Mouse (Mus musculus): ENCODE results near the gene Lrrc45. TPM values are rescaled to one million over a fixed set of nuclear protein-coding genes. Genes with fewer than 3 reads are reported as not detected.
A peak's percentile ranks its signal among the peaks of the same experiment; 100 is the strongest.
"Not testable (repeated sequence)": the region's sequence is repeated elsewhere in the genome, so short reads cannot be mapped to it uniquely, and the experiment has no call there.

Gene Lrrc45
- total RNA-seq, 2 experiments from 2014 or later = 24.3 to 27.7 TPM

DNA sequence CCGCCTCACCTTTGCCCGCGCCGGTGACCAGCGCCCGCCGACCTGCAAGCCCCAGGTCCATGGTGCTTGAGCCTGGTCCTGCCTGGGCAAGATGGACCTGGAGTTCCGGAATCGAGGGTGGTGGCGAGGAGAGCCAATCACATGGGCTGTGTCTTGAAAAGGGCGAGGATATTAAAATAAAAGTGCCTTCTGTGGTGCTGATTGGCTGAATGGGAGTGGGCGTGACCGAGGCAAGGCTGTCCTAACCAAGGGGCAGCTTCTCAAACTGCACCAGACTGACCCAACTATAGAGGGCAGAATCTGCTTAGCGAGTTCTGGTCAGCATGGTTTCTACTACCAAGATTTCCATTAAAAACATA, 13.4 kb downstream of the Lrrc45 start, which contains the start of gene Dcxr:
TSS of gene Dcxr (minus strand) at position 113 of the 359 bp plus-strand sequence.
- peak; percentile 93 to 94 for DNase-seq

DNA sequence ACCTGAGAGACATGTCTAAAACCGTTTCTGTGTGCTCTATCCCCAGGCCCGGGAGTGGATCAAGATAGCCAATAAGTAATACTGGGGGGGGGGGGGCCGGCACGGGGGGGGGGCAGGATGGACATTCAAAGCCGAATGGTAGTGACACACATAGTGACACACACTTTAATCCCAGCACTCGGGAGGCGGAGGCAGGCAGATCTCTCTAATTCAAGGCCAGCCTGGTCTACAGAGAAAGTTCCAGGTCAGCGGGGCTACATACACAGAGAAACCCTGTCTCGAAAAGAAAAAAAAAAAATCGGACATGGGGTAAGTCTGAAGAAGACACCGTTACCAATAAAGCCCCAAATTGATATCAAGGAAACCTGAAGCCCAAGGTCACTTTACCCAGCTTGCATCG, 13.8 kb downstream of the Lrrc45 start:
- no peak for DNase-seq

- no peak for DNase-seq
These were observed 15.0 kb downstream of the Lrrc45 start for GRCm38 (mm10) chr11:120728530-120729240.

GRCm38 (mm10) chr11:120729432-120730050, 15.8 kb downstream of the Lrrc45 start:
- peak; percentile 59 to 67 for DNase-seq

- no peak for DNase-seq
These were observed 16.7 kb downstream of the Lrrc45 start for GRCm38 (mm10) chr11:120730331-120730870.

DNA sequence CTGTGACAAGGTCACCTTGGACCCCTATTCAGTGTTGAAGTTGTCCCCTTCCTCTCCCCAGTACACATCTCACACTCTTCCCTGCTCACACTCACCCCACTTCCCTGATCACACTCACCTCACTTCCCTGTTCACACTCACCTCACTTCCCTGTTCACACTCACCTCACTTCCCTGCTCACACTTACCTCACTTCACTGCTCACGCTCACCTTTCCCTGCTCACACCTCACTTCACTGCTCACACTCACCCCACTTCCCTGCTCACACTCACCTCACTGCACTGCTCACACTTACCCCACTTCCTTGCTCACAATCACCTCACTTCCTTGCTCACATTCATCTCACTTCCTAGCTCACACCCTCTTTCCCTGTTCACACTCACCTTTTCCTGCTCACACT, 17.7 kb downstream of the Lrrc45 start:
- DNase-seq = no peak

DNA sequence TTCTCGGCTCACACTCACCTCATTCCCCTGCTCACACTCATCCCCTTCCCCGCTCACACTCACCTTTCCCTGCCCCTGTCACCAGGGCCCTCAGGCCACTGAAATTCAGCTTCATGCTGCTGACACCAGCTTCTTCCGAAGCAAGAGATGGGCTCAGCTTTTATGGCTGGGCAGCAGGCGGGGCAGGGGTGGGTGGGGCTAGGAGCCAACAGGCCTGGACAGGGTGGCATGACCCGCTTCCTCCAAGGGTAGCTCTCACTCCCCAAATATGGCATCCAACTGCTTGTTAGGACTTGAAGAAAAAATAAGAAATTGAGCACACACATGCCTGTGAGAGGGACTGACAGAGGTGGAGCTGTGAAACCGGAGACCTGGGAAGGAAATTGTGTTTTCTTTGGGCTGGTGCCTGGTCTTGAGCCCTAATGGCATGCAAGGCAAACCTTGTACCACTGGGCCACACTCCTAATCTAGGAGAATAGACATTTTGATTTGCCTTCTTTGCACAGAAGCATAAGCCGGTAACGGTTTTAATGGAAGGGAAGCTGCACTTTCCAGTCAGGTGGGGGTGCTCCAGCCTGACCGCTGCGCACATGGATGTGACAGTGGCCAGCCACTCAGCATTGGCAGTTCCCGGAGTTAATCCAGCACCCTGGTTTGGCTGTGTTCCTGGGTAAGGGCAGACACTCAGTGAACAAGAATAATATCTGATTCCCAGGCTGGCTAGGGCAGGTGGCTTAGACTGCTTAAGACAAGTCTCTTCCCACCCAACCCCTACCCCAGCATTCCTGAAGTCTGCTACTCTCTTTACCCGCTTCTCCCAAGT, 18.3 kb downstream of the Lrrc45 start, which contains the start of gene Cbr2:
TSS of gene Cbr2 (minus strand) at position 257 of the 823 bp plus-strand sequence.
- no peak for DNase-seq

DNA sequence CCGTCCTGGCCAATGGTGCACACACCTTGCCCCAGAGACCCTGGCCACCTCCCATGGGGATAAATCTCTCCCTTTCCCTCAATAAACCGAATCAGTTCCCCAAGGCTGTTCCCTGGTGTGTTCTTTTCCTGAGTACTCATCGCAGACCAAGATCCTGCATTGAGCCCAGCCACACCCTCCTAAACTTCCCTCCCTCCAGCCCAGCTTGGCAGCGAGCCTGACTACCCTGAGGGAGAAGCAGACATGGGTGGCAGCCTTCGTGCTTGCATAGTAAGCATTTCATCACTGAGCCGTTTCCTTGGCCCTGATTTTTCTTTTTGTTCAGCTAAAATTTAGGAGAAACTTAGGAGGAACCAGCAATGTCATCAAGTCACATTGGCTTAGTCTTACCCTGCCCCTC, 19.8 kb downstream of the Lrrc45 start:
- DNase-seq = peak; percentile 78 to 79

DNA sequence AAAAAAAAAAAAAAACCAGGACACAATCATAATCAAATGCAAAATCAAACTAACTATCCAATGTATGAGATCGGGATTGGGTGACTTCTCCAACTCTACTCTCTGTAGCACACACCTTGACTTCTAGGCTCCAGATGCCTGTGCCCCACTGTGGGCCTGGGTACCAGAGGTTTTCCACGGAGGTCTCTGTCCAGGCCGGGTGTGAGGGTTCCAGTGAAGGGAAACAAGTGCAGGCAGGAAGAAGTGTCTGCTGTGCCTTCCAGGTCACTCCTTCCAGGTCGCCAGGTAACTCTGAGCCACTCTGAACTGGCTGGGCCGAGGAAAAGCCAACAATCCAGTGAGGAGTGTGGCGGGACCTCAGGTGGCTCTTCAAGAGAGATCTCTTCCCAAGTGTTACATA, 22.7 kb downstream of the Lrrc45 start:
- no peak for DNase-seq

- peak; percentile 70 to 71 for DNase-seq
These were observed 27.3 kb downstream of the Lrrc45 start for GRCm38 (mm10) chr11:120740981-120741380.

DNA sequence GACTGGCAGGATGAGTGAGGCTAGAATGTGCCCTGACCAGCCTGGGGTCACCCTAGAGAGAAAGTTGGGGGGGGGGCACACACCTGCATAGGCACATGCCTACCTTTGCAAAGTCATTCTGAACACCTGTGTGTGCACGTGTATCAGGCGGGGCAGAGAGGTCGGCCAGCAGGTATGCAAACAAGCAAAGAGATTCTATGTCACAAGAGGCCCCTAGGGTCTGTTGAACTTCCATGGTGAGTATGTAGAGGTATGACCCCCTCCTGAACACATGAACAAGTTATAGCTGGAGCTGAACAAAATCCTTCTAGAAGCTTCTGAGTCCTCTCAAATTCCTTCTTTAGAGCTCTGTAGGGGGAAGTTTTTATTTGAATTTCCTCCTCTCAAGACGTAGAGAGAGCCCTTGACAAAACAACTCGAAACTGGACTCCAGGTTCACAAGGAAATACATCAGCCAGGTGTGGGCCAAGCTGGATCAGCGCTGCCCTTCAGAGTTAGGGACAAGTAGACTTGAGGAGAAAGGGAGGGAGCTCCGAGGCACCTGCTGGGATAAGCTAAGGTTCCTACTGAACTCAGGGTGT, 30.5 kb downstream of the Lrrc45 start:
- DNase-seq = no peak

GRCm38 (mm10) chr11:120747974-120748373, 34.2 kb downstream of the Lrrc45 start:
- DNase-seq = no peak

- peak; percentile 55 to 57 for DNase-seq
These were observed 35.7 kb downstream of the Lrrc45 start for GRCm38 (mm10) chr11:120749430-120749829.

- DNase-seq = no peak
These were observed 37.9 kb downstream of the Lrrc45 start for GRCm38 (mm10) chr11:120751606-120752005.

GRCm38 (mm10) chr11:120760236-120760635, 46.5 kb downstream of the Lrrc45 start:
- DNase-seq = no peak

GRCm38 (mm10) chr11:120761811-120762671, 48.3 kb downstream of the Lrrc45 start:
- DNase-seq = peak; percentile 27 to 39

GRCm38 (mm10) chr11:120762672-120763041, 48.9 kb downstream of the Lrrc45 start, which contains the start of gene Hmga1b:
TSS of gene Hmga1b (plus strand) at chr11:120762794.
- not testable (repeated sequence) for DNase-seq

DNA sequence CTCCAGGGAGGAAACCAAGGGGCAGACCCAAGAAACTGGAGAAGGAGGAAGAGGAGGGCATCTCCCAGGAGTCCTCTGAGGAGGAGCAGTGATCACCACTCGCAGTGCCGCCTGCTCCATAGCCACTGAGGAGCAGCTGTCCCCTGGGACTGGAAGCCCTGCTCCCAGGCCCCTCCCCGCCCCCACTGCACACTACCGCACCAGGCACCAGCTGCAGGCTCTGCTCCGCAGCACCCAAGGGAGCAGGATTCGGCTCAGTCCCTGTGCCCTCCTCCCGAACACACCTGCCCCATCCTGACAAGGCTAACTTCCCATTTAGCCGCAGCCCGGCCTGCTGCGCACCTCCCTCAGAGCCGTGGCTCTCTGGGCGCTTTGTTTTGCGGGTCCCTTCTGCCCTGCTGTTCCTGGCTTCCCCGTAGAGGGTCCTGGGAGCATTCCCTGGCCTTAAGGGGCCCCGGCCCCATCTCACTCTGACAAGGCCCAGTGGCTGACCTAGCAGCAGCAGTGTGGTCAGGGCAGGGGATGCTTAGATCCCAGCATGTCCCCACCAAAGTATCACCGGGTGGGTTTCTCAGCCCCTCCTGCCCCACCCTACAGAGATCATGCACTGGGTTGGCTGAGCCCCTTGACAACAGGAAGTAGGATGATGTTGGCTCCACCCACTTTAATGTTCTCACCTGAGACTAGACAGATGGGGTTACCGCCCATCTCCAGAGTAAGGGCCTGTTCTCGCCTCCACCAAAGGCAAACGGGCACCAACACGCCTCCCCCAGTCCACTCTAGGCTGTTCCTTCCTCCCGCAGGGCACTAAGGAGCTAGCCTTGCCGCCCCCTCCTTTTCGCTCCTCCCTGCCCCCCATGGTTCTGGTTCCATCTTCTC, 49.6 kb downstream of the Lrrc45 start:
- DNase-seq = not testable (repeated sequence)

DNA sequence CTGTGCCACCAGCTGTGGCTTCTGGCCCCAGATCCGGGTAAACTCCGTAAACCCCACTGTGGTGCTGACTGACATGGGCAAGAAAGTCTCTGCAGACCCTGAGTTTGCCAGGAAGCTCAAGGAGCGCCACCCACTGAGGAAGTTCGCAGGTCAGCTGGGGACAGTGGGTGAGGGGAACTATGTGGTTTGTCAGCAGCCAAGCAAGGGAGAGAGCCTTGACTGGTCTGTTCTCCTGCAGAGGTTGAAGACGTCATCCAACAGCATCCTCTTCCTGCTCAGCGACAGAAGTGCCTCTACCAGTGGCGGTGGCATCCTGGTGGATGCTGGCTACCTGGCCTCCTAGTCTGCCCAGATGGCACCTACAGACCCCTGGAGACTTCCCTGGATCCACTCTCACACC, 53.3 kb downstream of the Lrrc45 start:
- DNase-seq = not testable (repeated sequence)

GRCm38 (mm10) chr11:120768206-120768605, 54.5 kb downstream of the Lrrc45 start:
- DNase-seq = no peak
